Mouse (Mus musculus) olfactory bulb, adult 2 months (tissue): ENCODE measurements around the gene Rrp9. TPM values are rescaled to one million over a fixed set of nuclear protein-coding genes. Genes with fewer than 3 reads are reported as not detected.
"Not testable (repeated sequence)": the region's sequence is repeated elsewhere in the genome, so short reads cannot be mapped to it uniquely, and the experiment has no call there.

Experiments used
- H3K27ac ChIP-seq: fragments of 200-500 bp; 2 replicates; pipeline ENCODE4 v1.5.1; 2012; ENCODE audit warnings: low read depth, low read length; ENCODE audit not compliant: insufficient read depth
- H3K4me1 ChIP-seq: fragments of 200-500 bp; 2 replicates; pipeline ENCODE4 v1.6.1; 2012; ENCODE audit warnings: low read length; ENCODE audit not compliant: control insufficient read depth, insufficient read depth
- H3K4me3 ChIP-seq: fragments of 200-500 bp; 2 replicates; pipeline ENCODE4 v1.5.1; 2012; ENCODE audit warnings: mild to moderate bottlenecking, low read depth, low read length, moderate library complexity; ENCODE audit not compliant: insufficient read depth
- CTCF ChIP-seq: fragments of 200-500 bp; IDR thresholded peaks from 2 replicates; pipeline ENCODE4 v1.5.1; 2012; ENCODE audit warnings: low read depth, mild to moderate bottlenecking, low read length, moderate library complexity; ENCODE audit not compliant: insufficient read depth
- POLR2A ChIP-seq: fragments of 200-500 bp; IDR thresholded peaks from 2 replicates; pipeline ENCODE4 v1.6.1; 2012; ENCODE audit warnings: mild to moderate bottlenecking, low read depth, low read length, moderate library complexity; ENCODE audit not compliant: insufficient read depth
- WGBS: fragments of 180-500 bp; shearing (Covaris S2); methylation state at CpG from one replicate; pipeline ENCODE4 v1.1.7; 2018; 5-methylcytosine and 5-hydroxymethylcytosine counted together
- polyA plus RNA-seq: library from polyadenylated mRNA; stranded (reverse); fragments of >200 nt; gene quantifications from 2 replicates; pipeline ENCODE4 v1.2.4, GENCODE M21; 2012; ENCODE audit warnings: low replicate concordance; ENCODE audit not compliant: missing spikeins, insufficient read depth, insufficient read length

The Rrp9 gene
- polyA plus RNA-seq, 1 experiment = not detected

DNA sequence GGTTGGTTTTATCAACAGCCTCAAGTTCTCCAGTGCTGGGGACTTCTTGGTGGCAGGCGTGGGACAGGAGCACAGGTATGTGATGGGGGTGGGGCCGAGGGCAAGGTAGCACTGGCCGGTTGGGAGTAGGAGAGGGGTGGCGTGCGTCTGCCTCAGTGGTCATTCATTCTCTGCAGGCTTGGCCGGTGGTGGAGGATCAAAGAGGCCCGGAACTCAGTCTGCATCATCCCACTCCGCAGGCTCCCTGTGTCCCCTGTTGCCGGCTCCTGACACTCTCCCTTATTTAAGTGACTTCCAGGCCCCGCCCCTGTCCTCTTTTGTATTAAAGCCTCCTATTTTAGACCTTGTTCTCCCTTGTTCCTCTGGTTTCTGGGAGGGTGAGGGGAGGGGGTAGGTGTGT is 9.3 kb downstream of the Rrp9 start:
- TF ChIP-seq POLR2A = no peak
- TF ChIP-seq CTCF = no peak
- no peak overlapping the region for H3K4me3 ChIP-seq
- 74% methylated on average over 10 of the region's 10 CpGs for WGBS
- no peak overlapping the region for H3K27ac ChIP-seq
- H3K4me1 ChIP-seq = 0 out of 2 replicates have a peak, but pooled peaks cover 2% of the 10 kb centered on the region

DNA sequence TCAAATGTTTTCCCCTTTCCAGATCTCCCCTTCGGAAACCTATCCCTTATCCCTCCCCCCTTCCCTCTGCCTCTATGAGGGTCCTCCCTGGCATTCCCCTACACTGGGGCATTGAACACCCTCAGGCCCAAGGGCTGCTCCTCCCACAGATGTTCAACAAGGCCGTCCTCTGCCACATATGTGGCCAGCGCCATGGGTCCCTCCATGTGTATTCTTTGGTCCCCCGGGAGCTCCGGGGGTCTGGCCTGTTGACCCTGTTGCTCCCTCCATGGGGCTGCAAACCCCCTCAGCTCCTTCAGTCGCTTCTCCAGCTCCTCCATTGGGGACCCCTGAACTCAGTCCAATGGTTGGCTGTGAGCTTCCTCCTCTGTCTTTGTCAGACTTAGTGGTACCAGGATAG is 11.8 kb downstream of the Rrp9 start:
- WGBS = 87% methylated on average over 6 of the region's 6 CpGs

DNA sequence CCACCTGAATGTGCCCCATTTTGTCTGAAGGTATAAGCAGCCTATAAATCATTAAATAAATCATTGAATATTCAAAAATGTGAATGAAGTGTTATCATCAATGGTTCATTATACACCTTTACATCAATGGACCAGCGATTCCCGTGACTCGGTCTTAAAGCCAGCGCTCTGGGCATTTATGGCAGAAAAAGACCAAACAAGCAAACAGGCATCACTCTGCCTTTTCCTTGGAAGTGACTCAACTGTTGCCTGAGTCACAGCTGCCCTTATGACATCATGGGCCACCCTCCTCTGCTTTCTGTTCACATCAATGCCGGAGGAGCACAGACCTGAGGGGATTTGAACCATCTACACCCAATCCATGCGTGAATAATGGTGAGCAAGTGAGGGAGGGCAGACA is 23.9 kb downstream of the Rrp9 start, which contains the start of gene Iqcf1:
Gene Iqcf1 (plus strand): TSS at position 301 of the 400 bp plus-strand sequence.
- H3K4me3 ChIP-seq = no peak within 1 kb of the TSS
- TF ChIP-seq CTCF (no peak), POLR2A (no peak)
- WGBS = 91% methylated on average over 6 of the region's 6 CpGs
- no peak within 1 kb of the TSS for H3K27ac ChIP-seq
- no peaks in the 10 kb centered on the region for H3K4me1 ChIP-seq

More for the DNA sequence above, 11.8 kb downstream of the Rrp9 start:
- H3K4me3 ChIP-seq, H3K4me1 ChIP-seq, H3K27ac ChIP-seq: not testable (repeated sequence)

DNA sequence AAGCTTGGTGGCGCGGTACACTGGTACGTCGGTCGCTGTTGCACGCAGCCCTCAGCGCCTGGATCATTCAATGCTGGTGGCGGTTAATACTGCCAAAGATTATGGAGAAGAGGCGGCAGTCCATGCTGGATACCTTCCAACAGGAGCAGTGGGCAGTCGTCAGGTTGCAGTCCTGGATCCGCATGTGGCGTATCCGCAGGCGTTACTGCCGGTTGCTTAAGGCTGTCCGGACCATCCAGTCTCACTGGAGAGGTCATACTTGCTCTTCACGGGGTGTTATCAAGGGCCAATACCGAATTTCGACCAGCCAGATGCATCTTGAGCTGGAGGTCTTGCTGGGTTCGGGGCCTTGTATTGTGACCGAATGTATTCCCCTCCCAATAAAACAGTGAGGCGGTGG is 26.1 kb downstream of the Rrp9 start:
- Histone ChIP-seq H3K4me1 (no peaks in the 10 kb centered on the region), H3K27ac (no peak overlapping the region), H3K4me3 (no peak overlapping the region)
- WGBS = 88% methylated on average over 22 of the region's 22 CpGs
- TF ChIP-seq POLR2A = no peak
- TF ChIP-seq CTCF = no peak

DNA sequence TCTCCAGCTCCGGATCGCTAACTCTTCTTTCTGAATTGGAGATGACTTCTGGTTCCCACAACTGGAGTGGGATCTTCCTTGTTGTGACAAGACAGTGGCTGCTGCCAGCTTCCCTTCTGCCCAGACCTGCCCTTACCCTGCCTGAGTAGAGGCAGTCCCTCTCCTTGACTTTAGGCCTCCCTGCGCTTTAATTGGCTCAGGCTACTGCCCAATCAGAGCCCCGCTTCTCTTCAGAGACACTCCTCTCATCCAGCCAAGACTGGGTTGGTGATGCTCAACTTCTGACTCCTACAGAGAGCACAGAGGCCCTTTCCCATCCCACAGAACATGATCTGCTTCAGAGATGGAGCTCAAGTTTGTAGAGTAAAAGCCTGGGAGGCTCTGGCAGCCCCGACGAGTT is 28.5 kb downstream of the Rrp9 start:
- no peaks in the 10 kb centered on the region for H3K4me1 ChIP-seq
- no peak overlapping the region for H3K27ac ChIP-seq
- no peak overlapping the region for H3K4me3 ChIP-seq
- WGBS = 75% methylated on average over 6 of the region's 6 CpGs
- TF ChIP-seq CTCF (no peak), POLR2A (no peak)

DNA sequence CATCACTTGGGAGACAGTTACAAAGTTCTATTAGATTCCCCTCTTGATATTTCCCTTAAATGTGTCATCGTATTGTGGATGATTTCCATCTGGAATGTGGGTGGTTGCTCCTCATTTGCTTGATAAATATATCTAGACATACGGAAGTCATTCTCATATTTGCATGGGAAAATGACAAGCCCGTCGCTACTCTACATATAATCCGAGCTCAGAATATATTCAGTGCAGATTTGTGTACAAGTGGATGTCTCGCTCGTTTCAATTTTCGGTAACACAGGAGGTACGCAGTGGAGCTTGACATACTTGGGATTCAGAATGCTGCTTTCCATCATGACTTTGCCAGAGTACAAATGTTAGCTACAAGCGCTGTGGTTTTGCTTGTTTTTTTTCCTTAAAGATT is 33.6 kb downstream of the Rrp9 start:
- H3K27ac ChIP-seq = no peak overlapping the region
- H3K4me1 ChIP-seq = no peaks in the 10 kb centered on the region
- H3K4me3 ChIP-seq = no peak overlapping the region
- 95% methylated on average over 10 of the region's 10 CpGs for WGBS
- no peak for TF ChIP-seq CTCF
- no peak for TF ChIP-seq POLR2A

DNA sequence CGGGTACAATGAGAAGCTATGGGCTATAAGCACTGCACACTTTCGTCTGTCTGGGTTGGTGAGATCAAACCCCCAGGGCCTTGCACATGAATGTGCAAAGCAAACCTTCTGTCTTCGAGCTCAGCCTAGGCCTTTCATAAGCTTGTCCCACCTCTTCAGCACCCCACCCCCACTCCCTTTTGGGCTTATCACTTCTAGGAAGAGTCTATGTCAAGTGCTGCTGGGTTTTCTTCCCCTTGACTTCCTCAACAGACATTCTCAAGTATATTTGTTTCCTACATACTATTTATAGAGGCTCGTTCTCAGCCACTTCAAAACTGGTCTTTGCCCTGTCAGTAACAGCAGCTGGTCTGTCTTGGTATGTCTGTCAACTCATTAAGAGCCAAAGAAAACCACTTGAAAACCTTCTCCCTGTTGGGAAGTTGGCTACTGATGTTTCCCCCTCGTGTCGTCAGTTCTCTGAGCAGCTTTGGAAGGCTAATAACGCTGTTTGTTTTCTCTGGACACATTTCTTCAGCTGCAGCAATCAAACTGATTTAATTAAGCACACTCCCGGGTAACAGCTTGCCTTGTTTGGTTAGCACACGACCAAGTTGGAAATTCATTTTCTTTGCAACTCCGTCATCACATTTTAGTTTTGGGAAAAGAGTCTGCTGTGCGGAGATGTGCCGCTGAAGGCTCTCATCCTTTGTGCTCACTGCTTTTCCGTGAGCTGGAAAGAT is 37.1 kb downstream of the Rrp9 start:
- H3K27ac ChIP-seq = no peak overlapping the region
- H3K4me1 ChIP-seq = no peaks in the 10 kb centered on the region
- TF ChIP-seq POLR2A (no peak), CTCF (no peak)
- H3K4me3 ChIP-seq = no peak overlapping the region
- 34% methylated on average over 13 of the region's 13 CpGs for WGBS

DNA sequence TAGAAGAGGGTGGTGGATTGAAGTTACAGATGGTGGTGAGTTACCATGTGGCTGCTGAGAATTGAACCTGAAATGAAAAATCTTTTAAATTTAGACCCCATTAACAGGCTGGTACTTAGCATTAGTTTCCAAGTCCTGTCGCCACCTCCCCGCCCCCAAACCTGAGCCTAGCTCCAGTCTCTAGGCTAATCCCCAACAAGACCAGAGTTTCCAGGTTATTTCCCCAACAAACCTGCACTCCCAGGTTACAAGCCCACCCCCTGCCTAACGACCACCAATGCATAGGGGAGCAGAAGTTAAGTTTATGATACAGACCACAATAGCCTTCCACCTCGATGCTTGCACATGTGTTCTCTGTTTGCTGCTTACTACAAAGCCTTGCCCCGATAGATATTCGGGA is 37.8 kb downstream of the Rrp9 start:
- 67% methylated on average over 6 of the region's 6 CpGs for WGBS
- Histone ChIP-seq H3K4me1 (no peaks in the 10 kb centered on the region), H3K27ac (no peak overlapping the region), H3K4me3 (no peak overlapping the region)
- TF ChIP-seq CTCF (no peak), POLR2A (no peak)

DNA sequence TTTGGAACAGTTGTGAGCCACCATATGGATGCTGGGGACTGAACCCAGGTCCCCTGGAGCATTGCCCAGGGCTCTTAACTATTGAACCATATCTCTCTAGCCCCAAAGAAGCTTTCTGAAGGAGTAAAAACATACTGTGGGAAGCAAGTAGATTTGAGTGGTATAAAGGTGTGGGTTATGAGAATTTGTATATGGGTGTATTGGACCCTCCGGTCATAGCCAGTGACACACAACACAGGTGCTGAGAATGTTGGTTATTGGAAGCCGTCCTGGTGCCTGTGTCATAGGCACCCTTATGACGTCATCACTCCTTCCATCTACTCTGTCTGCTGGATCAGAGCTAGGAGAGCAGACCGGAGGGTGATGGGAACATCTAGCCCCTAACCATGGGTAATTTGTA is 38.5 kb downstream of the Rrp9 start, which contains the start of gene Iqcf5:
Gene Iqcf5 (plus strand): TSS at position 301 of the 400 bp plus-strand sequence.
- Histone ChIP-seq H3K27ac (no peak within 1 kb of the TSS), H3K4me3 (no peak within 1 kb of the TSS), H3K4me1 (no peaks in the 10 kb centered on the region)
- WGBS = 90% methylated on average over 4 of the region's 4 CpGs
- TF ChIP-seq CTCF (no peak), POLR2A (no peak)

DNA sequence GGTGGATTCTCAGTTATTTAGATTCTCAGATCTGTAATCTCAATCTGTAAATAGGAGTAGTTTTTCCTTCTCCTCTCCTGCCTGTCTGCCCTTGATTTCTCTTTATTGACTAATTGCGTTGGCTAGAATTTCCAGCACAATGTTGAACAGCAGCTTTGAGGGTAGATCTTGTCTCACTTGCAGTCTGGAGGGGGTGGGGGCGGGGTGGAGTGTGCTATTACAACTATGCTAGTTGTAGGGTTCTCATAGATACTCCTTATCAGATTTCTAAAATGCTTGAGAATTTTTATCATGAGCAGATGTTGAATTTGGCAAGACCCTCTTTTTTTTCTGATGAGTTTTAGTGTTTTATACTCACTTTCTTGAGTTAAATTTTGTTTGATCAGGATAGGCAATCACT is 43.7 kb downstream of the Rrp9 start:
- H3K4me3 ChIP-seq = no peak overlapping the region
- WGBS = 80% methylated on average over 2 of the region's 2 CpGs
- TF ChIP-seq CTCF (no peak), POLR2A (no peak)
- no peak overlapping the region for H3K27ac ChIP-seq
- H3K4me1 ChIP-seq = no peaks in the 10 kb centered on the region
